Mouse (Mus musculus) intestine, embryonic 16.5 days (tissue): Measurements from ENCODE around the gene Plcl2. TPM values are rescaled to one million over a fixed set of nuclear protein-coding genes. Genes with fewer than 3 reads are reported as not detected.
"Not testable (repeated sequence)": the region's sequence is repeated elsewhere in the genome, so short reads cannot be mapped to it uniquely, and the experiment has no call there.

ENCODE experiments used
- ATAC-seq: fragments of 200-750 bp; cut with Nextera tagmentation; 2 replicates; pipeline ENCODE4 v1.8.0; 2017; ENCODE audit warnings: moderate TSS enrichment, moderate library complexity
- H3K27ac ChIP-seq: fragments of 300-500 bp; sonication (generic); 2 replicates; pipeline ENCODE4 v1.5.1; 2014; ENCODE audit warnings: mild to moderate bottlenecking, low read length
- H3K27me3 ChIP-seq: fragments of 300-500 bp; sonication (generic); replicated peaks from 2 replicates; pipeline ENCODE4 v1.6.1; 2014; ENCODE audit warnings: low read length, control low read depth, mixed read lengths; ENCODE audit not compliant: control insufficient read depth, insufficient read depth
- H3K36me3 ChIP-seq: fragments of 300-500 bp; sonication (generic); 2 replicates; pipeline ENCODE4 v1.6.1; 2014; ENCODE audit warnings: low read length, control low read depth; ENCODE audit not compliant: control insufficient read depth, insufficient read depth
- H3K4me1 ChIP-seq: fragments of 300-500 bp; sonication (generic); 2 replicates; pipeline ENCODE4 v1.6.1; 2014; ENCODE audit warnings: low read length, control low read depth, mixed read lengths; ENCODE audit not compliant: control insufficient read depth, insufficient read depth
- H3K4me2 ChIP-seq: fragments of 300-500 bp; sonication (generic); 2 replicates; pipeline ENCODE4 v1.6.1; 2014; ENCODE audit warnings: low read depth, low read length, control low read depth
- H3K4me3 ChIP-seq: fragments of 300-500 bp; sonication (generic); 2 replicates; pipeline ENCODE4 v1.5.1; 2014; ENCODE audit warnings: mild to moderate bottlenecking, low read length
- H3K9ac ChIP-seq: fragments of 300-500 bp; sonication (generic); 2 replicates; pipeline ENCODE4 v1.6.1; 2014; ENCODE audit warnings: low read depth, low read length
- H3K9me3 ChIP-seq: fragments of 300-500 bp; sonication (generic); 2 replicates; pipeline ENCODE4 v1.6.1; 2016; ENCODE audit warnings: low read length, control low read depth; ENCODE audit not compliant: control insufficient read depth
- WGBS: fragments of 180-500 bp; shearing (Covaris S2); extraction: QIAGEN DNeasy Blood & Tissue Kit; methylation state at CpG from one replicate; pipeline ENCODE4 v1.1.7; 2014; 5-methylcytosine and 5-hydroxymethylcytosine counted together
- polyA plus RNA-seq: library from polyadenylated mRNA; unstranded; fragments of >200 nt; fragmentation: Nextera tagmentation; extraction: Ambion mirVana; gene quantifications from 2 replicates; pipeline ENCODE4 v1.2.1, GENCODE M21; 2015

Gene Plcl2
- polyA plus RNA-seq, 1 experiment from 2014 or later, result 4.0 TPM

DNA sequence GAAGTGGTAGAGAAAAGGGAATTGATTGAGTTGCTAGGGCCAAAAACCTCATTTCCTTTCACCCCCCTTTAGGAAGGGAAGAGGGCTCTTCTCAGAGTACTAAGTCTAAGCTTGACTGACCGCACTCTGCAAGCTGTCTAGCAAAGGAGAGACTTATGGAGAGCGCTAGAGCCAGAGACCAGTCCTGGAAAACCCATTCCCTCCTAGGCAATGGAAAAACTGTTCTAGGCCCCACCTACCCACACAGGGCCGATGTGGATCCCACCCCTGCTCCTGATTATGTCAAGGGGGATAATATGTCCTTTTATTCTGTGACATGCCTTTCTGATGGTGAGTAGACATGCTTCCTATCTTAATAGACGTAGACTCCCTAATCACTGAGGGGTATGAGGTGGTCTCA is 116.4 kb downstream of the Plcl2 start:
- 93% methylated on average over 4 of the region's 4 CpGs for WGBS
- H3K9ac ChIP-seq, result no peak overlapping the region

DNA sequence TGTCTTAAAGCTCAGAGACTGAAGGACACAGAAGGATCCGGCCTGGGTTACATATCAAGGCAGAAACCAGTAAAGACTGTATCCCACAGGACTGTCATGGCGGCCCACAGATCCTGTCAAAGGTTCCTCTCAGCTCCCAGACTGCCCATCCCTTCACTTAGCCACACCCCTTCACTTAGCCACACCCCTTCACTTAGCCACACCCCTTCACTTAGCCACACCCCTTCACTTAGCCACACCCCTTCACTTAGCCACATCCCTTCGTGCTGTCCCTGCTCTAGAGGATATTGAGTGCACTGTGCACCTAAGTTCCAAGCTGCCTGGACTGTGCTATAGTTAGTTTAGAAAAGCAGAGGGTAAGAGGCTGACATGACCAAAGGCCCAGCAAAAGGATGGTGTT is 118.5 kb downstream of the Plcl2 start:
- WGBS, result 100% methylated on average over 3 of the region's 3 CpGs
- Histone ChIP-seq H3K9ac (no peak overlapping the region), H3K9me3 (no peaks in the 10 kb centered on the region), H3K36me3 (no peaks in the 10 kb centered on the region), H3K4me2 (no peak overlapping the region), H3K27ac (no peak overlapping the region), H3K4me3 (no peak overlapping the region), H3K27me3 (no peaks in the 10 kb centered on the region), H3K4me1 (no peaks in the 10 kb centered on the region)
- ATAC-seq, result peak; percentile 52; the same call in 1 of the 2 replicates

More for the DNA sequence above, 116.4 kb downstream of the Plcl2 start:
- H3K27me3 ChIP-seq, result no peaks in the 10 kb centered on the region
- H3K4me3 ChIP-seq, result no peak overlapping the region
- H3K9me3 ChIP-seq, result no peaks in the 10 kb centered on the region
- H3K27ac ChIP-seq, result no peak overlapping the region
- ATAC-seq, result no peak
- no peak overlapping the region for H3K4me2 ChIP-seq
- no peaks in the 10 kb centered on the region for H3K4me1 ChIP-seq
- no peaks in the 10 kb centered on the region for H3K36me3 ChIP-seq

DNA sequence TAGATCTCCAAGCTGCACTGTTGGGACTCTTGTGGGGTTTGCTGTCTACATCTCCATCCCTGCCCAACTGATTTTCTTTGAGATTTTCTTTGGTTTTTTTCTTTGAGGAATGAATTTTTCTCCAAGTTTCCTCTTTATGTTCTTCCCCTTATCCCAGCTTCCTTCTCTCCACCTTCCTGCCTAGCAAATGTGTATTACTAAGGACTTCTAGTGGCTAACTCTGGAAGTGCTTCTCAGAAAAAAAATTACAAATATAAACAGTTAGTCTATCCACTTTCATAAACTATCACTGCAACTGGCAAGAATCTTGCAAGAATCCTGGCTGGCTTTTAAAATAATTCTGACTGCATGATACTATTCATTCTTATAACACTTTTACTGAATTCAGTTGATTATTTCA is 119.5 kb downstream of the Plcl2 start:
- H3K27me3 ChIP-seq, result no peaks in the 10 kb centered on the region
- H3K4me1 ChIP-seq, result no peaks in the 10 kb centered on the region
- no peaks in the 10 kb centered on the region for H3K9me3 ChIP-seq
- H3K4me2 ChIP-seq, result no peak overlapping the region
- no peak for ATAC-seq
- no peak overlapping the region for H3K9ac ChIP-seq
- no peak overlapping the region for H3K4me3 ChIP-seq
- no peak overlapping the region for H3K27ac ChIP-seq
- no peaks in the 10 kb centered on the region for H3K36me3 ChIP-seq

DNA sequence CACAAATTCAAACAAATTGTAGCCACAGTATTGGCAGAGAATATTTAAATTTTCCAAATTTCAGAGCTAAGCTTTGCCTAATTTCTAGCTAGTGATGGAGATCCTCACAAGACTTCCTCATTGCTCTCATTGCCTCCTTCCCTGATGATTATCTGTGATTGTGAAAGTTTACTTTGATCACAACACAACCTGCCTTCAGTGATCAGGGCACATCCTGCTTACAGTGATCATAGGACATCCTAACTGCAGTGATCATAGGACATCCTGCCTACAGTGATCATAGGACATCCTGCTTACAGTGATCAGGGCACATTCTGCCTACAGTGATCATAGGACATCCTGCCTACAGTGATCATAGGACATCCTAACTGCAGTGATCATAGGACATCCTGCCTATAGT is 121.8 kb downstream of the Plcl2 start:
- H3K4me1 ChIP-seq, result peaks cover 18% of the 10 kb centered on the region
- not testable (repeated sequence) for H3K4me3 ChIP-seq, ATAC-seq, H3K4me2 ChIP-seq, H3K27me3 ChIP-seq, H3K36me3 ChIP-seq, H3K27ac ChIP-seq, H3K9ac ChIP-seq, H3K9me3 ChIP-seq

DNA sequence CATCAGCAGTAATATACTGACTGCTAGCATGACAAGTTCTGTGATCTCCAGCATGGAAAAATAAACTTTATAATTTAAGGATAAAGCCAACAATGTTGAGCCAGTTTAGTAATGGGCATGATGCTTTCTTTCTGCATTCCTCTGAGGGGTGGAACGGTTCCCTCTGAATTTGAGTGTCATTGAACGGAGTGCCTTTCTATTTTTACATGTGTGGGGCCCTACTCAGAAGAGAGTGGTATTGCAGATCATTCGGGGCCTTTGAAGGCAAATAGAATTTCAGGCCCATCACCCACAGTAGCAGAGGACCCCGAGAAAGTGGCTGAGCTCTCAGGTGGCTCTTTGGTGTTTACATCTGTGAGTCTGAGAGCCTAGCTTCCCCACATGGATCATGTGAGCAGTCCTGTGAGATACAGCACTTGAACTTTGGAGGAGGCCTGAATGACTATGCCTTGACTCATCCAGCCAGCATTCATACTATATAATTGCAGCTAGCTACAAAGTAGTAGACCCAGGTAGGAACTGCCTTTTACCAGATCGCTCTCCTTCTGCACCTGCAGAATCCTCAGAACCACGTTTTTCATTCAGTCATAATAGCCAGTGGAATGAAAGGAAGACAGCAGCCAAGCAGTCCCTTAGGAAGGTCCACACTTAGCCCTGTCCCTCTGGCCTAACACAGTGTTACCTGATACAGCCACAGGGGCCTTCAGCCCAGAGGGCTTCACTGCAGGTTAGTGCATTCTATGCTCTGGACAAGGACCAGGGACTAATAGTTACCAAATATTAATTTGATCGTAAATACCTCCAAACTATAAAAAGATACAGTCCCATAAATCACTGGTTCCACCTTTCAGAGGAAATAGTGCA is 125.0 kb downstream of the Plcl2 start:
- peaks cover 18% of the 10 kb centered on the region for H3K4me1 ChIP-seq
- H3K27ac ChIP-seq, result peak overlapping the region; percentile 83
- no peaks in the 10 kb centered on the region for H3K36me3 ChIP-seq
- WGBS, result 57% methylated on average over 7 of the region's 7 CpGs
- peak overlapping the region; percentile 45; the same call in 1 of the 2 replicates for H3K9ac ChIP-seq
- no peak overlapping the region for H3K4me3 ChIP-seq
- no peaks in the 10 kb centered on the region for H3K27me3 ChIP-seq
- no peak overlapping the region for H3K4me2 ChIP-seq
- peak; percentile 93 for ATAC-seq
- H3K9me3 ChIP-seq, result no peaks in the 10 kb centered on the region

DNA sequence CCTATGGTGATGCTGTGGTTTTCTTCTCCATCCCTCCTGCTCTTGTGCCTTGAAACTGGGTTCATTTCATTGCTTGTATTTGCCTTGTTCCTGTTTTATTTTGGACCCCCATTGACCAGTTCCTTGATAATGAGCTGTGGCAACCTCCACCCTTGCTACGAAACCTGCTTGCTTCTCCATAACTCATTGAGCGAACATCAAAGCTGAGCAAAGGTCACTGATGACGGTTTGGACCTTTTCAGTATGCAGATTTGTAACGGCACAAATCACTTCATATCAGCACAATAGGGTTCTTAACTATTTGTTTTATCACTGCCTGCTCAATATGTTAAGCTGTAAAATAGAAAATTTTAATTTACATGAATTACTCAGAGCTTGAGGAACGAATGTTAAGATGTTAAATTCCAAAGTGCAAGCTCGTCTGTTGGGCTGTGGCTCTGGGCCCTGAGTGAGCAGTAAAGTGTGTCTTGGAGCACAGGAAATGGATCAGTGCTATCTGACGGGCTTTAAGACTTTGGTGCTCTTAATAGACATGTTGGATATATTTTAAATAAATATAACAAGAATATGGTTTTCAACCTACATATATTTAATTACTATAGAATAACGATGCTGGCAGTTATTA is 126.9 kb downstream of the Plcl2 start:
- no peaks in the 10 kb centered on the region for H3K9me3 ChIP-seq
- no peak overlapping the region for H3K27ac ChIP-seq
- no peaks in the 10 kb centered on the region for H3K36me3 ChIP-seq
- 66% methylated on average over 8 of the region's 8 CpGs for WGBS
- no peak overlapping the region for H3K9ac ChIP-seq
- no peaks in the 10 kb centered on the region for H3K27me3 ChIP-seq
- no peak overlapping the region for H3K4me3 ChIP-seq
- H3K4me2 ChIP-seq, result no peak overlapping the region
- ATAC-seq, result peak; percentile 65
- H3K4me1 ChIP-seq, result peaks cover 18% of the 10 kb centered on the region

DNA sequence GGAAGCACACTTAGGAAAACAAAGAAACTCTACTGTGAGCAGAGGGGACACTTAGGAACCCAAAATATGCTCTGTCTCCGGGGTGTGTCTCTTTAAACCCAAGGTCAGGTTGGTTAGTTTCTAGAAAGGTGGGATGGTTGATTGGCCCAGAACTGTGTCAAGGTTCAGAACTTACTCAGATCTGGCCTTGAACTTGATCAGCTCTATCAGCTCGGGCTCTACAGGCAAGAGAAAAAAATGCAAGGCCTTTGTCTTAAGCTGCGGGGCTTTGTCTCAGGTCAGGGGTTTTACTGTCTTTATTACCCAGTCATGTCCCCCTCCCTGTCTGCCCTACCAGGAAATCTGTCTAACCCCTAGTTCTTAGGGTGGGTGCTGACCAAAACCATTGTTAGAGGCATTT is 129.6 kb downstream of the Plcl2 start:
- H3K9ac ChIP-seq, result no peak overlapping the region
- 67% methylated on average over 3 of the region's 3 CpGs for WGBS
- ATAC-seq, result no peak
- H3K4me1 ChIP-seq, result peaks cover 18% of the 10 kb centered on the region
- H3K27me3 ChIP-seq, result no peaks in the 10 kb centered on the region
- no peak overlapping the region for H3K27ac ChIP-seq
- H3K4me2 ChIP-seq, result no peak overlapping the region
- H3K9me3 ChIP-seq, result no peaks in the 10 kb centered on the region
- H3K4me3 ChIP-seq, result no peak overlapping the region
- H3K36me3 ChIP-seq, result no peaks in the 10 kb centered on the region

DNA sequence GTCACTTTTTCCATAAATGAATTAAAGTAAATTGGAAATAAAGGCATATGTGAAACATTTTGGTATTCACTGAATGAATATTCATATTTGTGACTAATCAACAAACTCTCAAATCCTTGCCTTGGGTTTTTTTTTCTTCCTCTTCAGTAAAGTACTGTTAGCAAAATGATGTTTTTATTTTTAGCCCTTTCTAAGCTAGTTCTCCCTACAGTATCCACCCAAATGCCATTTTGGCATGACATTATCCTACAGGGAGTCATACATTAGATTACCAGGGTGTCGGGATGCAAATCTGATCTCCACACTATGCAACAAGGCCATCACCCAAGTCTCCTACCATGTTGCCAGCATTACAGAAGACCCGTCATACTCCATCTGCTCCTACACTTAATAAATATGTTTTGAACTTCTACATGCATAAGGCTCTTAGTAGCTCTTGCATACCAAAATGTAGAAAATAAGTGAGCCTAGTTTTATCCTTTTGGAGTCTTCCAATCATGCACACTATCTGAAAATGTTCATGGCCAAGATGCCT is 131.9 kb downstream of the Plcl2 start:
- no peaks in the 10 kb centered on the region for H3K9me3 ChIP-seq
- no peak for ATAC-seq
- H3K4me3 ChIP-seq, result no peak overlapping the region
- no peaks in the 10 kb centered on the region for H3K36me3 ChIP-seq
- H3K4me1 ChIP-seq, result no peaks in the 10 kb centered on the region
- WGBS, result 94% methylated on average over 2 of the region's 2 CpGs
- no peak overlapping the region for H3K4me2 ChIP-seq
- H3K27me3 ChIP-seq, result no peaks in the 10 kb centered on the region
- H3K9ac ChIP-seq, result no peak overlapping the region
- no peak overlapping the region for H3K27ac ChIP-seq

DNA sequence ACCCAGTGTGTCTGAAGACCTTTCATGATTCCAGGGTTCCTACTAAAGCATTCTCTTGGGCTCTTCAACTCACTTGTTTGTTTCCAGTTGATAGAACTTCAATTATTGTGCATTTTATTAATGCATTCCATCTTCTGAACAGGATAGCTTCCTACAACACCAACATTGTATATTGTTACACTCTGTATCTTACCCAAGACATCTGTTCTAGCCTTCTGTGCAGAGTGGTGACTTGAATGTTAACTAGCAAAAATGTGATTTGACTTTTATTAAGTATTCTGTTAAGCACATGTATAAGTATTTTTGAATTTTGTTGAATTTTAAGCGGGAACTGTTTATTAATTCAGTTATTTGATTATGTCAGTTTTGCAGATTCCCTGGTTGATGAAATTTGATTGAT is 132.7 kb downstream of the Plcl2 start:
- Histone ChIP-seq H3K27ac (no peak overlapping the region), H3K4me2 (no peak overlapping the region), H3K9ac (no peak overlapping the region), H3K27me3 (no peaks in the 10 kb centered on the region), H3K36me3 (0 out of 2 replicates have a peak, but pooled peaks cover 3% of the 10 kb centered on the region), H3K9me3 (no peaks in the 10 kb centered on the region), H3K4me3 (no peak overlapping the region), H3K4me1 (no peaks in the 10 kb centered on the region)
- WGBS, result 79% methylated on average over 1 of the region's 1 CpGs
- no peak for ATAC-seq
